Mouse (Mus musculus): ENCODE measurements around the gene Elmo2.

The Elmo2 gene

DNA sequence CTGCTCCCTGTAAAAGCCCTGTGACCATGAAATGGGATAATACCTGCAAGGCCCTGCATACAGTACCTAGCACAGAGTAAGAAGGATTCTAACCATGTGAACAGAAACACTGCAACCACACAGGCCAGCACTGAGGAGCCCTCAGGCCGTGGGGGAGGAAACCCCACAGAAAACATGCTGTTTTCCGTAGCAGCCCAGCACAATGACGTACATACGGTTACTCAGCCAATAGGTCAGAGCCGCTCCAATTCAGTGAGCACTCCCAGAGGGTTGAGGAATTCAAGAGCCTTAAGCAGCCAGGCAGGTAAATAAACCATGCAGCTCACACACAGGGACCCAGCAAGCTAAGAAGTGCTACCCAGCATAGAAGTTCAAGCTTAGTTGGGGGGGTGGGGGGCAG, 2.4 kb downstream of the Elmo2 start:
- CTCF ChIA-PET = interaction anchor here (0.6 kb wide), 1 partner anchor 38 kb away, joined by 5 read pairs; no protein-coding TSS in a partner anchor

DNA sequence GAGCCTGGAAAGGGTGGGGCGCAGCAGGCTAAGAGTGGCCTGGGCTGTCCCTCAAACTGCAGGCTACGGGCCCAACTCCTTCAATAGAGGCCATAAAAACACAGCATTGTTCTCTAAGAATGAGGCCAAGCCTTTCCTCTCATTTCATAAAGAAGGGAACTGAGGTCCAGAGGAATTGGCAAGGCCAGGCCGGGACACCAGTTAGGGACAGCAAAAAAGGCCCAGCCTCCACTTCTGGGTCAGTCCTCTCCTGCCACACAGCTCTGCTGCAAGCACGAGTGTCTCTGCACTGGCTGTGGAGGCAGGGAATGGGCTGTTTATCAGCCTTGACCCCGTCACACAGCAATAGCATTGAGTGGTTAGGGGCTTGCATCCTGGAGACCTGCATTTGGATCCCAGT, 2.8 kb downstream of the Elmo2 start:
- CTCF ChIA-PET = interaction anchor here (0.6 kb wide), 1 partner anchor 38 kb away, joined by 5 read pairs; no protein-coding TSS in a partner anchor

DNA sequence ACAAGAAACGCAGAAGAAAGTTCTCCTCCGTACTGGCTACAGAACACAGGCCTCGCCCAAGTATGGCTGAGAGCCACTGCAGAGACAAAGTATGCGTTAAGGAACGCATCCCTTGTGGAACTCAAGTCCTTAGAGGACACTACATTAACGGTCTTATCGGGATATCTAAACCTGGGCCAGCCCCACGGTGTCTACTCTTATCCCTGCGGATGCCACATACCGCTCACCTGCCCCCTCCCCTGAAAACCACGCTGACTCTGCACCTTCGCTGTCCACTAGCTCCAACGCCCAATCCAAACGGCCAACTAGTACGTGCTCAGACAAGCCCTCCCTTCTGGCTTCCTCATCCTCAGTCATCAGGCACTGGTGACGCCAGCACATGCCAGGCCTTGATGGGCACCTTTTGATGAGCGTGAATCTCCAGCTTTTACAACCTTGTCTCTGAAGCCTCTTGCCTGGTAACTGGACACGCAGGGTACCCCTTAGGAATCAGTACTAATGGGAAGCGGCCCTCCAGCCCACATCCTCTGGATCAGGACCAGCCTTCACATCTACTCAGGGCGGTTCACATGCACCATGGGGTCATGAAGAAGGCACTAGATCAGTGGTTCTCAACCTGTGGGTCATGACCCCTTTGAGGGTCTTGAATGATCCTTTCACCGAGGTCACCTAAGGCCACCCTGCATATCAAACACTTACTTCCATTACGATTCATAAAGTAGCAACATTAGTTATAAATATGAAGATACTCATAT, 4.1 kb downstream of the Elmo2 start:
- CTCF ChIA-PET = interaction anchor here (0.5 to 1.0 kb wide), 2 partner anchors 17 to 47 kb away, joined by 3 read pairs; no protein-coding TSS in a partner anchor

DNA sequence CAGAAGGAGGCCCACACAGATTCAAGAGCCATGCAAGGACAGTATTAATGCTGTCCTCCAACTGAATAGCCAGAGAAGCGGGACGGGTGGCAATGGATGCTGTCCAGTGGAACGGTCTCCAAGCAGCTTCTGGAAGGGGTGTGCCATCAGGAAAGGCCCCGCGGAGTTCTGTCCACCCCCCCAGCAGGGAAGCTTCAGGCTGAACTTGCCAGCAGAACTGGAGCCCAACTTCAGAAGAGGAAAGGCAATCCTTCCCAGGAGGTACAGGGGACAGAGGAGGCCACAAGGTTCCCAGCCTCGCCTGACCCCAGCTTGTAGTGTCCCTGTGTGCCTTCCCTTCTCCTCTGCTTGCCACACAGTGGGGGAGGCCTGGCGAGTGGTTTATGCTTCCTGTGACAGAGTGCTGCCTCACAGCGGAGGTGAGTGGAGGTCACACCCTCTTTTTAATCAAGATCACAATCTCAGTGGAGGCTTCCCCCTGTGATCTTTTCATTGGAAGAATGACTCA, 4.8 kb downstream of the Elmo2 start:
- CTCF ChIA-PET = interaction anchor here (1.0 to 1.4 kb wide), 2 partner anchors 17 to 34 kb away, joined by 3 to 4 read pairs; partner anchors contain the start of gene Slc35c2

DNA sequence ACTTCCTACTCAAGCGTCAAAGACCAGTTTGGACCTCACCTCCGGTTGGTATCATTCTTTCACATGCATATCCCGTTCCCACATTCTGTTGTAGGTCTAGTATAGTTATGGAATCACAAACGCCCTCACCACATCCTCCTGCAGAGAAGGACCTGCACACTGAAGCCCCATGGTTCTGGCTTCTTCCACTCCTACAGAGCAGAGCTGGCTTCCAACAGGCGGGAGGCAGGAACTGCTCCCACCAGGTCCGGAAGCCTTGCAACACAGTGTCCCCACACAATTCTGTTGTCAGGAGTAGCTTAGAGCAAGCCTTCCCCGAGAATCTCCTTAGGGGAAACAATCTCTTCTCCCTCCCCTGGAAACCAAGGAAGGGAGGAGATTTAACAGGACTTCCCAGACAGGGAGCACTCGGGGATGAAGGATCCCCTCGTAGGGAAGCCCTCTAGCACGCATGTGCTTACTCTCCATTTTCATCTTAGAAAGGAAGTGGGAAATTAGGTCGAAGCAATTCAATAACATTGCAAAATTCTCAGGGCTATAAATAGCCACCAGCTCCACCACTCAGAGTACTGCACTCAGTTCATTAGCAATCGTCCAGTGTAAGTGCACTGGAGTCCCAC, 5.6 kb downstream of the Elmo2 start:
- CTCF ChIA-PET = interaction anchor here (1.4 kb wide), 1 partner anchor 33 kb away, joined by 4 read pairs; the partner anchor contains the start of gene Slc35c2

DNA sequence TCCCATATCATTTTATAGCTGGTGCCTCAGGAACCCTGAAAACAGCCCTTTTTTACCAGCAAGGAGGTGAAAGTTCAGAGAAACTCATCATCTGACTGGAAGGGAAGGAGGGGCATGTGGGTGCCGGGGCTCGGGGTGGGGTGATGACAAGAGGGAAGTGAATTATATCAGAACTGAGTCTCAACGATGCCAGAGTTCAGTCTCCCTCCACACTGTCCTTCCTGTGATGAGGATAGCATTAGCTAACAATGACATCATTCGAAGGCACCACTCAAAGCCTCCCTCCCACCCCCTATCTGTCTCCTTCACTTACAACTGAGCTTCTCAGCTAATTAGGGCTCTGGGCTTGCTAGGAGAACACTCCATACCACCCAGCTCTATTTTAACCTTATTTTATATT, 6.8 kb downstream of the Elmo2 start:
- CTCF ChIA-PET = no interaction called here

DNA sequence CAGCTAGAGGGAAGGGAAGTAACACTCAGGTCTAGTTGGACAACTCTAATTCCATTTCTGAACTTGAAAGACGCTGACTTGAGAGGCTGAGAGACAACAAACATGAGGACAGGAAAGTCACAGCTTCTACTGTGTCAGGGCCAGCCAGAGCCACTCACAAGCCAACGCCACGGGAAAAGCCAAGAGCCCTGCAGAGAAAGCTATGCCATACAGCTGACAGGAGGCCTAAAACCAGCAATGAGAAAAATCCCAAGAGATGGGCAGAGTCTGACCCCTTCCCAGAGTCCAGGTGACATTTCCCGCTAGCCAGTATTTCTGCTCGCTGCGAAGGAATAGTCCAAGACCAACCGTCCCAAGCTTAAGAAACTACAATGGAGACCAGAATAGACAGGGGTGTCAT, 7.3 kb downstream of the Elmo2 start:
- CTCF ChIA-PET = no interaction called here

DNA sequence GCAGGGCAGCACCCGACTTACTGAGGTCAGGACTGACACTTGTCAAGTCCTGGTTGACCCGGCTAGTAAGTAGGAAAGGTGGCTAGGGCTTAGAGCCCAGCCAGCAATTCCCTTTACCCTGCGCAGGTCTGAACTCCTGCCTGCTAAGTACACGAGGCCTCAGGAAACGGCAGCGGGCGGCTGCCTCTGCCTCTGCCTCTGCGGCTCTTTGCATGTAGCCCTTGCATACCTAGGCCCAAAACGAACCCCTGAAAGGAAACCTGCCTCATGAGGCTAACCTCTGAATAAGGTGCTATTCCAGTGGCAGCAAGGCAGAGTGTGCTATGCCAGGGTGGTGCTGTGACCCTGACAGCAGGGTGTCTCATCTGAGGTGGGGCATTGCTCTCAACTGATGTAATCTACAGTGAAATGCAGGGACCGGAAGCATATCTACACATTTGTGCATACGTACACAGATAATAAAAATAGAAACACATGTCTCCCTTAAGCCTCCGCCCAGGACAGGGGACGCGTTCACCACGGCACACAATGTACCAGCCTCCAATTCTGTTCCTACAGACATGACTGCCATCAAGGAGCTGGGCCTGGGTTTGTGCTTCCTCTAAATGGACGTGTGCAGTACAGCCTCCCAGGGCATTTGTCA, 8.5 kb downstream of the Elmo2 start:
- CTCF ChIA-PET = no interaction called here

DNA sequence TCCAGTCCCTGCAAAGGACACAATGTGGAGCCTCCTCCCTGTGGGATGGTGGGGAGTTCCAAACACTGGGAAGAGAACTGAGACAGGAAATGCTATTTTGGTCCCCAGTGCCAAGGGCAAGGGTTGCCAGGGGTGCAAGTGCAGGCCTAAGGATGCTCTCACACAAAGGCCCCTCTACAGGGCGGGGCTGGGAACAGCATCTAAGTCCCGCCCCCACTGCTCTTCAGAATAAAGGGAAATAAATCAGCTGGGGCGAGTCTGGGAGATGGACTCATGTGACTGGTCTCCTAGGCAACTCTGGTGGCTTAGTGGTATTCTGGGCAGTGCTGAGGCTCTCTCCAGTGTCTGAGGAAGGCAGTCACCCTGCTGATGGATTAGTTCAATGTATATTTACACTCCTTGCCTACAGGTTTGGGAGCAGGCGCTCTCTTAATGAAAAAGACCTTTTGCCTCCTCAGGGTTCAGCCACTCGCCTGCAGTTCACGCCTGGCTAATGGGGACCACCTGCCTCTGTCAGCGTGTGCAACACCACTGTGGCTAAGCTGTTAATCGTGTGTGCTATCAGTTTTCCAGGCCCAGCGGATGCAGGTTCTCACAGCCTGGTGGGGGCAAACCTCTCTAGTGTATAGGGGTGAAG, 9.3 kb downstream of the Elmo2 start:
- CTCF ChIA-PET = no interaction called here

DNA sequence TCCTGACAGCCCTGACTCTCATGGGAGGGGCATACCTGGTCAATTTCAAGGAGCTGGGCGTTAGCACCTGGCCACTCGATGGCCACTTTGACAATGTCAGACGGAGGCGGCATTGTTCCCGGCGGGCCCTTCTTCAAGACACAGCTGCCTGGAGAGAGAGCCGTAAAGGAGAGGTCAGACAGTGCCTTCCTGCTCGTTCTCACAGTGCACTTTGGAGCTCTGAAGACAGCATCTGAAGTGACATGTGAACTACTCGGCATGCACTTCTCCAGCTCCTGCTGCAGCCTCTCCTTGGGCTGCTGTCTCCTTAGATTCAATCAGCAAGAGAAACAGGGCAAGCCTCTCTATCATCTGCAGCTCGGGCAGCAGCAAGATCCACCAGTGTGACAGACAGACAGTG, 10.1 kb downstream of the Elmo2 start:
- CTCF ChIA-PET = no interaction called here

DNA sequence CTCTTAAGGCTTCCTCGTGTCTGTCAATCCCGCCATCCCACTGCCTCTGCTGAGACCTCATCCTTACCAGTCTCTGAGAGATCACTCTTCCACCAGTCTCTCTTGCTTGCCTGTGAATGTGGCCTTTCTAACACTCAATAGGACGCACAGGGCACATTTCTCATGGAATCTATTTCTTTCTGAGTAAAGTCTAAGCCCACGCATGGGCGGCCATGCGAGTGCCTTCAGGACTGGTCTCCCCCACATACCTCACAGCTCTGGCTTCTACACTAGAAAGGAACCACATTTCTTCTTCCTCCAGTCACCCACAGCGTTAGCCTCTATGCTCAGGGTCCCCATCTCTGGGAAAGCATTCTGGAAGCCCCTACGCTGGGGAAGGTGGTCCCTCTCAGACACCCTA, 12.1 kb downstream of the Elmo2 start:
- CTCF ChIA-PET = no interaction called here

DNA sequence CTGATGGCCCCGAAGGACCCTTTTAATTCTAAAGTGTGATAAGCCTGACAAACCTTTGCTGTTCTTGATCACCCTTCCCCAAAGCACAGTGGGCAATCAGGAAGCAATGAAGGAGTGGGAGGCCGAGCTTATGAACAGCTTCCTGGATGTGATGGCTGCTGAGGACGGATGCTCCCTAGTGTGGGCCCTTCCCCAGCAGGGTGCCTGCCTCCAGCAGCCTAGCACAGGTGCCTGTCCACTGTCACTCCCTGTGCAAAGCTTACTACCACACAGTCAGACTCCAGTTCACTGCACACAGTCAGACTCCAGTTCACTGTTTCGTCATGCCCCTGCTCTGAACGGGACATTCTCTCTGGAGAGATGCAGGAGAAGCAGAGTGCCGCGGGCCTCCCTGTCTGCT, 13.9 kb downstream of the Elmo2 start:
- CTCF ChIA-PET = no interaction called here

DNA sequence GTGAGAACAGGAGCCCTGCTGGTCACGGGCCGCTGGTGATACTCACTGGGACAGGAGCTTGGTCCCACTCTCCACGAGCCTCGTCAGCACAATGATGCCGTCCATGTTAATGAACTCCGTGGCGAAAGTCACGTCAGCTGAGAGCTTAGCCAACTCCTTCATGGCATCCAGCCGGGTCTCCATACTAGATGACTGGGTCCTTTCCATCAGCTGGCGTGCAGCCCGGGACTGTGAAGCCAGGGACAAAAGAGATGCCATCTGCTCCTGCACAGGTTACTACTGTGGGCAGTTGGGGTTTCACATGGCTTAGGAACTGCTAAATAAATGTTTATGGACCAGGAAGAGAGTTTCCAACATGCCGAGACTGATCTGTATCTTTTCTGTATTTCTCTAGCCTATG, 14.7 kb downstream of the Elmo2 start:
- CTCF ChIA-PET = no interaction called here

DNA sequence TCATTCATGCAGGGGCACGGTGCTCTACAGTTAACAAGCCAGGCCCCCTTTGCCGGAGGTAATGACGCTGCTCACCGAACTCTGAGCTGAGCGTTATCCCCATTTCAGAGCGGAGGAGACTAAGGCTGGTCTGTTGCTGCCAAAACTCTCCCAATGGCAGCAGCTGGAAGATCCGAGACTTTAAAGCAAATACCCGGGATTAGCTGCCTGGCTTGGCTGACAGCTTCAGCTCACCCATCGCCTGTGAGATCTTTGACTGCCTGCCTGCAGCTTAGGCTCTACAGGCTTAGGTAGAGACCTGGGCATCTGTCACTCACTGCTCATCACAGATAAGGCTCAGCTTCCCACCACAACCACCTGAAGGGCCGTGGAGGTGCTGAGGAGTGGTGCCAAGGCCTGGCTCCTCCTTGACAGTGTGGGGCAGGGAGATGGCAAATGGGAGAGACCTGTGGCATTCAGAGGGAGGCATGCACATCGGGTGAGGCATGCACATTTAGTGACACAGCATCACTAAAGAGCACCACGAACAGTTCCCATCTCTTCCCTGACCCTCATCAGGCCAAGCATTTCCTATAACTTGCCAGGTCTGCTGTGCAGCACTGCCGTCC, 15.4 kb downstream of the Elmo2 start:
- CTCF ChIA-PET = no interaction called here

DNA sequence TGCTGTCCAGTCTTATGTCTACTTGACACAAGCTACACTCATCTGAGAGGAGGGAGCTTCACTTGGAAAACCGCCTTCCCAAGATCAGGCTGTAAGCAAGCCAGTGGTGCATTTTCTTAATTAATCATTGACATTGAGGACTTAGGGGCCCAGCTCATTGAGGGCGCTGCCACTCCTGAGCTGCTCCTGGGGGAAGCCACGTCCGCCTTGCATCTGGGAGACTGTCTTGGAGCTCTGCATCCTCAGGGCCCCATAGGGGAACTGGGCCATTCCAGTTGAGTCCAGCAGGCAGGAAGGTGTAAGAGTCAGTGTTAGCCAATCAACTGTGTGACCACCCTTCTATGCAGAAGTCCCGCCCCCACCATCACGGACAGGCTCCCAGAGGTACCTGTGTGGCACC, 18.5 kb downstream of the Elmo2 start:
- CTCF ChIA-PET = no interaction called here

DNA sequence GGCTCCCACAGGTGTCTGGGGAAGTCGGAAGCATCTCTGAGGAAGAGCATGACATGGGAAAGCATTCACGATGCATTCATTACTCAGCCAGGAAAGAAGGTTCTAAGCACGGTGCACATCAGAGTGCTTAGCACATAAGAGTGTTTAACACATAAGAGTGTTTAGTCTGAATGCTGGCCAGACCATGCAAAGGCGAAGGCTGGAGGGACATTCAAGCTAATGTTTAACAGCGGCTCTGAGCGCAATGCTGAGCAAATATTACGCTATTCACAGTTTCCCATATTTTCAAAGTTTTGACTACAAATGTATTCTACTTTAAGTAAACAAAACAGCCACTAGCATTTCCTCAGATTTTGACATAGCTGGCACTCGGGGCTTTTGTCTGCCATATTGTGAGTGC, 20.8 kb downstream of the Elmo2 start:
- CTCF ChIA-PET = no interaction called here

DNA sequence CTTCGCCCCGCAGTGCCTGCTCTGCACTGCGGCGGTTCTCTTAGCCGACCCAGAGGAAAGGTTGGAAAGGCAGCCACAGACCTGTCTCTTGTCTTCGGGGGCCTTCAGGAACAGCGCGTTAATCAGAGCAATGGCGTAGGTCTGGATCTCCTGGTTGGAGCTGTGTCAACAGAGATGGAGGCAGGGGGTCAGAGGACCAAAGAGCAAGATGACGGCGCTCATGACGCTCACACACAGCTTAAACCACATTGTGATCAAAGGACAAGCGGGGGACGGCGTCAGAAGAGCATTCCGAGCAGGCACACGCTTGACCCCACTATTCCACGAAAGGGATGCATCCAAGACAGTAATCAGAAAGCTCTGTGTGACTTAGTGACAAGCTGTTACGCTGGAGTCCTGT, 21.5 kb downstream of the Elmo2 start:
- CTCF ChIA-PET = no interaction called here

DNA sequence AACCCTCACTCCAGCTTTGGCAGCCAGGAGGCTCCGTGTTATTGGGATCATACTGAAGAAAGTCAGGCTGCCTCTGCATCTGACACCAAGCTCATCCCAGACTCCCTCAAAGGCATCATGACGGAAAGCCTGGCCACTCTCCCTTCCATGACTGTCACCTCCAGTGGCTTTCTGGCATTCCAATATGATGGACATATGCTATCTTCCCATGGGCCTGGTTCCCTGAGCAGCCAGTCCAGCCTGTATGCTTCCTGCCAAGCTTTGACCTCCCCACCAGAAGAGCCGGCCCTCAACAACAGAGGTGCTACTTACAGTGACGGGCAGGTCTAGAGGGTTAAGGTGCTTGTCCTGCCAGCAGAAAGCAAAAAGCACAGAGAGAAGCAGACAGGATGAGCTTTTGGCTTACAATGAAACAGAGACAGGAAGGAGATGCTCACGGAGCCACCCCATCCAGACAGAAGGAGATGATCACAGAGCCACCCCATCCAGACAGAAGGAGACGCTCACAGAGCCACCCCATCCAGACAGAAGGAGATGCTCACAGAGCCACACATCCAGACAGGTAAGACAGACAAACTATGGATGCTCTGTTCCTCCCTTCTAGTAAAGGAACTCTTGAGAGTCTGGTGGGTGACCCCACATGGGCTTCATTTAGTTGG, 22.8 kb downstream of the Elmo2 start:
- CTCF ChIA-PET = no interaction called here

DNA sequence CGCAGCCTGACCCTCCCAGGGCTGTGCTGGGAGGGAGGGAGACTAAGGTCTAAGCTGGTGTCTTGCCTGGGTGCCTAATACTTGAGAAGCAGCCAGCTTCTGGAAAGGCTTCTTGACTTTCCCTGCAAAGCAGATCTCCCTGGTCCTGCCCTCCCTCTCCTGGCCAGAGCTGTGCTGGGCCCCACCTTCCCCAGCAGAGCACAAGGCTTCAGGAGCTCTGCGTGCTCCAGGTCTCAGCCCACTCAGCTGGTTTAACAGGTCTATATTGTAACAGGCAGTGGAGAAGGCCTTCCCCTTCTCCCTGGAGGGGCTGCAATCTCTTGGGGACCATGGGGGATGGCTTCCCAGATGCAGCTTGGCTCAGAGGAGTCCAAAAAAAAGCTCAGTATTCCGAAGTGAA, 24.9 kb downstream of the Elmo2 start:
- CTCF ChIA-PET = no interaction called here

DNA sequence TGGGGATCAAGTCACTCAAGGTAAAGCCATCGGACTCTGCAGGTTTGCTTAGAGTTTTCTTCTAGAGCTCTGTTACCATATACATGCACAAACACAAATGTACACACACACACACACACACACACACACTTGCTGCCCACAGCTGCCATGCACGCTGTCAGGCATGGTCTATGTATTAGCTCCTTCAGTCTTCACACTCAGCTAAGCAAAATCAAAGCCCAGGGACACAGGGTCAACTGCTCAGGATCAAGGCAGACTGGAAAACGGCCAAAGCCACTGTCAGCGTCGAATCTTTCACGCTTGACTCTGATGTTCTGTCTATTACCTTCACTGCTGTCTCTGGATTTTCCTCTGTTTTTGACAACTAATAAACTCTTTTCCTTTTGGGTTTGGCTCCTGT, 25.4 kb downstream of the Elmo2 start:
- CTCF ChIA-PET = no interaction called here

DNA sequence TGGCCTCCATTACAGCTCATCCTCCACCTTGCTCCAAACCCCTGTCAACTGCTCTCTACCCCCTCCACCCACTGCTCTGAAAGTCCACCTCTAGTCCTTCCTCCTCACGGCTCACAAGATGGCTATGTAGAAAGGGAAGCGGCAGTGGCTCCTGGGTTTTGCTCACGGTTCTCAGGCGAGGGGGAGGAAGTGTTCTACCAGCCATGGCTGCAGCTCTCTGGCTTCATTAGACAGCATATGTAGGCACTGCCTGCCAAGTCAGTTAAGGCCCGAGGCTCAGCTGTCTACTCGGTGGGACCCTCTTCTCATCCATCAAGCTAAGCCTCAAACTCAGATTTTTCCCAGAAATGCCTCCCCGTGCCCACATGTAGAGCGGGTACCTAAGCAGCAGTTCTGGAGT, 25.9 kb downstream of the Elmo2 start:
- CTCF ChIA-PET = interaction anchor here (0.6 kb wide), 1 partner anchor 75 kb away, joined by 3 read pairs; no protein-coding TSS in a partner anchor

Data from spleen, embryonic (tissue).